Mouse (Mus musculus) liver, embryonic 12.5 days (tissue): Measurements from ENCODE around the gene Tomm20. TPM values are rescaled to one million over a fixed set of nuclear protein-coding genes. Genes with fewer than 3 reads are reported as not detected.
A peak's percentile ranks its signal among the peaks of the same experiment; 100 is the strongest.

ENCODE experiments used
- ATAC-seq: fragments of 200-750 bp; cut with Nextera tagmentation; 2 replicates; pipeline ENCODE4 v1.8.0; 2017; ENCODE audit warnings: moderate number of reproducible peaks, mild to moderate bottlenecking, moderate library complexity
- H3K27ac ChIP-seq: fragments of 300-500 bp; sonication (generic); 2 replicates; pipeline ENCODE4 v1.5.1; 2016; ENCODE audit warnings: mild to moderate bottlenecking
- H3K27me3 ChIP-seq: fragments of 300-500 bp; sonication (generic); replicated peaks from 2 replicates; pipeline ENCODE4 v1.6.1; 2016; ENCODE audit warnings: mild to moderate bottlenecking, moderate library complexity
- H3K36me3 ChIP-seq: fragments of 300-500 bp; sonication (generic); 2 replicates; pipeline ENCODE4 v1.6.1; 2016; ENCODE audit warnings: mild to moderate bottlenecking, moderate library complexity
- H3K4me1 ChIP-seq: fragments of 300-500 bp; sonication (generic); 2 replicates; pipeline ENCODE4 v1.6.1; 2016
- H3K4me2 ChIP-seq: fragments of 300-500 bp; sonication (generic); 2 replicates; pipeline ENCODE4 v1.6.1; 2016; ENCODE audit warnings: mild to moderate bottlenecking, moderate library complexity
- H3K4me3 ChIP-seq: fragments of 300-500 bp; sonication (generic); 2 replicates; pipeline ENCODE4 v1.5.1; 2016; ENCODE audit warnings: mild to moderate bottlenecking, moderate library complexity
- H3K9ac ChIP-seq: fragments of 300-500 bp; sonication (generic); 2 replicates; pipeline ENCODE4 v1.6.1; 2016; ENCODE audit warnings: mild to moderate bottlenecking, moderate library complexity
- H3K9me3 ChIP-seq: fragments of 300-500 bp; sonication (generic); replicated peaks from 2 replicates; pipeline ENCODE4 v1.6.1; 2016; ENCODE audit warnings: mild to moderate bottlenecking, moderate library complexity
- WGBS: fragments of 180-500 bp; shearing (Covaris S2); methylation state at CpG from one replicate; pipeline ENCODE4 v1.1.7; 2016; ENCODE audit not compliant: insufficient replicate concordance; 5-methylcytosine and 5-hydroxymethylcytosine counted together
- polyA plus RNA-seq: library from polyadenylated mRNA; unstranded; fragments of >200 nt; fragmentation: Nextera tagmentation; extraction: Ambion mirVana; gene quantifications from 2 replicates; pipeline ENCODE4 v1.2.1, GENCODE M21; 2016

Gene Tomm20
- polyA plus RNA-seq, 1 experiment from 2014 or later = 232 TPM

DNA sequence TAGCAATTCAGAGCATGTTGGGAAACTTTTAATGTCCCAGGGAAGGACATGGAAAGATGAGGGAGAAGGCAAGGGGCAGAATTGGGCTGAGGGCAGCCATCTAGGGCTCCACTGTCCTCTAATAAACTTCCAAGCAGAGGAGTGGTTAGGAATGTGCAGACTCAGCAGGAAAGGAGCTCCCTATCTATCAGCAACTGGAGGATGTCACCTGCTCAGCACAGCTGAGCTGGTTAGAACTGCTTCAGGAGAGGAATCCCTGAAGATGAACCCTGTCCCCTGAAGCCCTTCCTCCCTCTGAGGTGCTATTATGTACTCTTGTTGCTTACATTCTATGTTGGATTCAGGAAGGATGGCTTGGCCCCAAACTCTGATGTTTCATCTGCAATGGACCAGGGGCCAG is 17.6 kb downstream of the Tomm20 start:
- ATAC-seq = no peak
- Histone ChIP-seq H3K4me1 (peaks cover 25% of the 10 kb centered on the region), H3K9me3 (no peaks in the 10 kb centered on the region), H3K36me3 (peaks cover 45% of the 10 kb centered on the region), H3K9ac (no peak overlapping the region), H3K4me3 (no peak overlapping the region), H3K27me3 (no peaks in the 10 kb centered on the region), H3K4me2 (no peak overlapping the region), H3K27ac (no peak overlapping the region)

DNA sequence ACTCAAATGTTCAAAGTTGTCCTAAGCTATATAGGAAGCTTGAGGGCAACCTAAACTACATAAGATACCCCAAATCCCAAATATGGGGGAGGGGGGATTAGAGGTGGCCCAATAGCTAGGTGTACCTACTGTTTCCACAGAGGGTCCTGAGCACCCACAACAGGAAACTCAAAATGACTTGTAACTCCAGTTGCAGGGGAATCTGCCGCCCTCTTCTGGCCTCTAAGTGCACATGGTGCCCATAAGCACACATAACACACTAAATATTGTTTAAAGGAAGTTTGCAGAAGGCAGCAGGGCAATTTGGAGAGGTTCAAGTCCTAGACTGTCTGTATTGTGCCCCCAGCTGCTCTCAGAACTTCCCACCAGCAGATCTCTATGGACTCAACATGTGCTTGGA is 18.6 kb downstream of the Tomm20 start:
- Histone ChIP-seq H3K4me3 (no peak overlapping the region), H3K27me3 (no peaks in the 10 kb centered on the region), H3K27ac (no peak overlapping the region), H3K9ac (no peak overlapping the region), H3K4me2 (no peak overlapping the region), H3K36me3 (peaks cover 35% of the 10 kb centered on the region), H3K4me1 (peaks cover 15% of the 10 kb centered on the region), H3K9me3 (no peaks in the 10 kb centered on the region)
- WGBS = 21% methylated on average over 1 of the region's 1 CpGs
- no peak for ATAC-seq

- Histone ChIP-seq H3K36me3 (0 out of 2 replicates have a peak, but pooled peaks cover under 1% of the 10 kb centered on the region), H3K4me3 (no peak overlapping the region), H3K9me3 (no peaks in the 10 kb centered on the region), H3K4me2 (no peak overlapping the region), H3K4me1 (no peaks in the 10 kb centered on the region), H3K27me3 (no peaks in the 10 kb centered on the region), H3K27ac (no peak overlapping the region), H3K9ac (no peak overlapping the region)
- no peak for ATAC-seq
- 80% methylated on average over 7 of the region's 7 CpGs for WGBS
These were observed 22.7 kb downstream of the Tomm20 start for GRCm38 (mm10) chr8:126922981-126923380.

DNA sequence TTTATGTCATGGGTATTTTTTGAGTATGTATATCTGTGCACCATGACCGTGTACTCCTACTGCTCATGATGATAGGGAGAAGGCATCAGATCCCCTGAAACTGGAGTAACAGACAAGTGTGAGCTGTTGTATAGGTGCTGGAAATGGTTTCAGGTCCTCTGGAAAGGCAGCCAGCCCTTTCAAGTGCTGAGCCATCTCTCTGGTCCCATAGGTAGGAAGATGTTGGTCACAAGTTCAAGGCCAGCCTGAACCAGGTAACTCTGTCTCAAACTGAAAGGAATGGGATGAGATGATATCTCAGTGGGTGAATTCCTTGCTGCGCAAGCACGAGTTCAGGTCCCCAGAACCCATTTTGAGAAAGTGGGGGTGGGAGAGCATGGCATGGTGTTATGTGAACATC is 24.2 kb downstream of the Tomm20 start:
- WGBS = 75% methylated on average over 3 of the region's 3 CpGs
- Histone ChIP-seq H3K4me1 (peaks cover 11% of the 10 kb centered on the region), H3K9me3 (no peaks in the 10 kb centered on the region), H3K36me3 (no peaks in the 10 kb centered on the region), H3K9ac (no peak overlapping the region), H3K27ac (no peak overlapping the region), H3K27me3 (no peaks in the 10 kb centered on the region), H3K4me2 (no peak overlapping the region), H3K4me3 (no peak overlapping the region)
- ATAC-seq = no peak

DNA sequence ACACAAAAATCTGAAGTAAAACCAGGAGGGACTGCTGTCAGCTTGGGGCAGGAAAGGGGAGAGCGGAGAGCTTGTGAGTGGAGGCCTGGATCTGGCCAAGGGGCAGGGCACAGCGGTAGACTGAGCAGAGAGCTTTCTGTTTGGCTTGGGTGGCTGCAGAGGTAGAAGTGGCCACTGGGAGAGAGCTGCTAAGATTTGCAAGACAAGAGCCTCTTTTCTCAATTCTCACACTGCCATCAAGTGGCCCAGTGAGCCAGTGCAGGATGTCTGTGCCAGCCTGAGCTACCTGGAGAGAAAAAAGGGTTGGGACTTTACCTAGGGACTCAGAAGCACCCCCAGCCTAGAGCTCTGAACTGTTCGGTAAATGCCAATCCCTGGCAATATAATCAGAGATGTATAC is 24.8 kb downstream of the Tomm20 start:
- Histone ChIP-seq H3K4me2 (no peak overlapping the region), H3K27me3 (no peaks in the 10 kb centered on the region), H3K27ac (no peak overlapping the region), H3K9ac (no peak overlapping the region), H3K9me3 (no peaks in the 10 kb centered on the region), H3K4me1 (peaks cover 11% of the 10 kb centered on the region), H3K36me3 (no peaks in the 10 kb centered on the region), H3K4me3 (no peak overlapping the region)
- 0 out of 2 replicates have a peak, but pooled peaks have one; percentile 46 for ATAC-seq
- 38% methylated on average over 3 of the region's 3 CpGs for WGBS

GRCm38 (mm10) chr8:126920386-126920785 is 25.3 kb downstream of the Tomm20 start:
- ATAC-seq = no peak
- H3K36me3 ChIP-seq = no peaks in the 10 kb centered on the region
- H3K27ac ChIP-seq = no peak overlapping the region
- no peak overlapping the region for H3K4me2 ChIP-seq
- H3K27me3 ChIP-seq = no peaks in the 10 kb centered on the region
- WGBS = 66% methylated on average over 6 of the region's 6 CpGs
- peaks cover 11% of the 10 kb centered on the region for H3K4me1 ChIP-seq
- no peak overlapping the region for H3K9ac ChIP-seq
- H3K9me3 ChIP-seq = no peaks in the 10 kb centered on the region
- H3K4me3 ChIP-seq = no peak overlapping the region

DNA sequence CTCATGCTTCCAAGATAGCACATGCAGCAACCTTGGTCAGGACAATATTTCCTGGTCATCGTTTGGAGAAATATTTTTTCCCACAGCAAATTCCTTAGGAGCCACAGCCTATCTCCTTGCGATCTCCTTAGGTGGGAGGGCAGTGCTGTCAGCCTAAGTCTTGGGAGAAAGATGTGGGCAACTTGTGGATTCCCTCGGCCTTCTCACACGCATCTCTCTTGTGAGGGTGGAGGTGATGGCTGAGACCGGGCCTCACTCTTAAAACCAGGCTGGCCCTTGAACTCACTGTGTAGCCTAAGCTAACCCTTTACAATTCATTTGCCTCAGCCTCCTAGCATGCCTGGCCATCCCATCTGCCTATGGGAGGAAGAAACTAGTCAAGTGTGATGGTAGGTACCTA is 25.9 kb downstream of the Tomm20 start:
- no peak overlapping the region for H3K27ac ChIP-seq
- H3K36me3 ChIP-seq = no peaks in the 10 kb centered on the region
- no peak for ATAC-seq
- H3K27me3 ChIP-seq = no peaks in the 10 kb centered on the region
- H3K9ac ChIP-seq = no peak overlapping the region
- 72% methylated on average over 5 of the region's 5 CpGs for WGBS
- no peak overlapping the region for H3K4me3 ChIP-seq
- peaks cover 11% of the 10 kb centered on the region for H3K4me1 ChIP-seq
- H3K9me3 ChIP-seq = no peaks in the 10 kb centered on the region
- H3K4me2 ChIP-seq = no peak overlapping the region

DNA sequence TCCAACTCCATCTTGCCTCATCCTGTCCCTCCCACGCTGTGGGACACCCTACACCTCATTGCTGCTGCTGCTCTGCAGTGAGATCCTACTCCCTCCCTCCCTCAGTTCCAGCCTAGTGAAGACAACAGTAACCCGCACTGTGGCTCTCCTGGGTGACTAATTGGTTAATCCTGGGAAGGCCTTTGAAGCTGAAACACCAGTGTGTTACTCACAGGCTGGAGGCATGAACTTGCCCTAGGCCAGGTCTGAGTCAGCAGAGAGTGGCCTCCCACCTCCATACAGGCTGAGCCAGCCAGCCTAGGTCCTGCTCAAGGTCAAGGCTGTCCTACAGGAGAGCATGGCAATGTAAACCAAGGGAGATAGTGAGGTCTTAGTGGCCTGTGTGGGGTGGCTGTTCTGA is 26.4 kb downstream of the Tomm20 start:
- Histone ChIP-seq H3K4me2 (no peak overlapping the region), H3K9ac (no peak overlapping the region), H3K27me3 (no peaks in the 10 kb centered on the region), H3K27ac (no peak overlapping the region), H3K36me3 (no peaks in the 10 kb centered on the region), H3K4me1 (peaks cover 11% of the 10 kb centered on the region), H3K4me3 (no peak overlapping the region), H3K9me3 (no peaks in the 10 kb centered on the region)
- 73% methylated on average over 2 of the region's 2 CpGs for WGBS
- peak; percentile 31; the same call in 1 of the 2 replicates for ATAC-seq

GRCm38 (mm10) chr8:126918356-126918755 is 27.3 kb downstream of the Tomm20 start:
- no peaks in the 10 kb centered on the region for H3K36me3 ChIP-seq
- no peak overlapping the region for H3K27ac ChIP-seq
- no peaks in the 10 kb centered on the region for H3K27me3 ChIP-seq
- no peak overlapping the region for H3K4me3 ChIP-seq
- no peak overlapping the region for H3K9ac ChIP-seq
- H3K9me3 ChIP-seq = no peaks in the 10 kb centered on the region
- peaks cover 13% of the 10 kb centered on the region for H3K4me1 ChIP-seq
- 79% methylated on average over 1 of the region's 1 CpGs for WGBS
- no peak overlapping the region for H3K4me2 ChIP-seq
- no peak for ATAC-seq

DNA sequence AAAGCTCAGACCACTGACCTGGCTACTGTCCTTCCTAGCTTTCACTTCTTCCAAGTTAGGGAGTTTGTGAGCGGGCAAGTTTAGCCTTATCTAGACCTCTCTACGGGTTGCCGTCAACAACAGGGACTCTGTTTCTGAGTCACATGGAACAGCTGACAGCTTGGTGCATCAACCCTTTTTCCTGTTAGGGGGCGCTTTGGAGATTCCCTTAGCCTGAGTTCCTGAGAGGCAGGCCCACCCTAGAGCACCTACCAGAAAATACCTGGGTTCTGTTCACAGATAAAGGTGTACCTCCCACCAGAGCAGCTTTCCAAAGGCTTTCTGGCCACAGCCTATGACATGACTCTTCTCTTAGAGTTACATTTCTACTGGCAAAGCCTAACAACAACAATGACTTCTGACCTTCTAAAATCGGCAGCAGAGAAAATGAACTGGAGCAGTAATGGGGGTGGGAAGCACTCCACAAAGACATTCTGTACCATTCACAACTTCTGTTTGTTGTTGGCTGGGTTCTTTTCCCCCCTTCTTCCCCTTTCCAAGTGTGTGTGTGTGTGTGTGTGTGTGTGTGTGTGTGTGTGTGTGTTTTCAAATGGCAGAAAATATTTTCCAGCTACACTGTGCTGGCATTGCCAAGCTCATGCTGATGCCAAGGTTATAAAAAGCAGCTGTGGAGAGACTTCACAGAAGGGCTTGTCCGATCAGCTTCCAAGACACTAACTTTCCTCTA is 28.3 kb downstream of the Tomm20 start:
- H3K4me3 ChIP-seq = no peak overlapping the region
- H3K4me2 ChIP-seq = no peak overlapping the region
- no peaks in the 10 kb centered on the region for H3K36me3 ChIP-seq
- H3K9me3 ChIP-seq = no peaks in the 10 kb centered on the region
- no peaks in the 10 kb centered on the region for H3K27me3 ChIP-seq
- H3K9ac ChIP-seq = no peak overlapping the region
- 37% methylated on average over 6 of the region's 6 CpGs for WGBS
- H3K27ac ChIP-seq = no peak overlapping the region
- ATAC-seq = no peak
- peaks cover 13% of the 10 kb centered on the region for H3K4me1 ChIP-seq

DNA sequence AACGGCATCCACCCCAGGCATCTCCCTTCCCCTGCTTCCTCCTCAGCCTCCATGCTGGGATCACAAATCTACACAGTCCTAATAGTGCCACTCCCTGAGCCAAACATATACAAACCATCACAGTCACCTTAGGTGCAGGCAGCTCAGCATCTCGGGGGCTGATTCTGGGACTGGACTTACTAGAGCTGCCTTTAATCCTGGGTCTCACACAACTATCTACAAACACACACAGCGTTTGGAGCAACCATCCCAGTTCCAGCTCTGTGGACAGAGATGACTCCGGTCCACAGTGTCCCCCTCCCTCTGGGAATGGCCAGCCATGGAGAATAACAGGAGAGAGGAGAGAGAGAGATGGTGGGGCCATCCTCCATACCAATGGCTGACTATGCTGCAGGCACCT is 29.0 kb downstream of the Tomm20 start:
- no peaks in the 10 kb centered on the region for H3K27me3 ChIP-seq
- no peak overlapping the region for H3K4me3 ChIP-seq
- peaks cover 13% of the 10 kb centered on the region for H3K4me1 ChIP-seq
- no peak overlapping the region for H3K4me2 ChIP-seq
- no peaks in the 10 kb centered on the region for H3K36me3 ChIP-seq
- H3K9me3 ChIP-seq = no peaks in the 10 kb centered on the region
- no peak overlapping the region for H3K9ac ChIP-seq
- WGBS = 77% methylated on average over 4 of the region's 4 CpGs
- ATAC-seq = no peak
- no peak overlapping the region for H3K27ac ChIP-seq

DNA sequence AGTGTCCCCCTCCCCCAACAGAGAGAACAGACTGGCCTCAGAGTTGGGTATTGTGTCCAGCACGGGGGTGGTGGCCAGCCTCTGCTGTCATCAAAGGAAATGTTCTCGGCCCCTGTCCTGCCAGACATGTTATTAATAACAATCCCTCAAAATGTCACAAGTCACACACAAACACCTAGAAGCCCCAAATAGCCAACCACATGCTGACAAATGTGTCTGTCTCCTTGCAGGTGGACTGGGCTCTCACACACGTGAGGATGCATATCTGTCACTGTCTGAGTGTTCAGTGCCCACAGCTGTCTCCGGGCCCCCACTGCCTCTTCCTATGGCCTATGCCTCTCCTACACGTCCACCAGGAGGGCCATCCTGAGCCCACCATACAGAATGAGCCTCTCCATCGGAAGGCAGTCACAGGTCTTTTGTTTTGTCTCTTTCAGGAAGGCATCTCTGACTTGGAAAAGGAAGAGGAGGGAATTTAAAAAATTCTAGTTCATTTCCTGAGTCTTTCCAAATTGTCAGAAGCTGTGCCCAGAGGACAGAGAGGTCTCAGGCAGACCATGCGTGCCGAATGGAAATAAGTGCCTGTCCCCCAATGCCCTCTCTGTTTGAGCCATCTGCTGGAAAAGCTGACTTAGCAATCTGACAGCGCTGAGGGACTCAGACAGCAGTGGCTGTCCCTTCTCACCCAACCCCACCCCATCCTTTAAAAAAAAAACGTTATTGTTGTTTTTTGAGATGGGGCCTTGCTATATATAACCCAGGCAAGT is 30.9 kb downstream of the Tomm20 start:
- H3K27ac ChIP-seq = no peak overlapping the region
- no peaks in the 10 kb centered on the region for H3K9me3 ChIP-seq
- no peak overlapping the region for H3K9ac ChIP-seq
- H3K4me3 ChIP-seq = no peak overlapping the region
- H3K4me1 ChIP-seq = peaks cover 13% of the 10 kb centered on the region
- H3K27me3 ChIP-seq = no peaks in the 10 kb centered on the region
- WGBS = 46% methylated on average over 10 of the region's 10 CpGs
- no peak overlapping the region for H3K4me2 ChIP-seq
- no peak for ATAC-seq
- H3K36me3 ChIP-seq = no peaks in the 10 kb centered on the region
